Mouse (Mus musculus): Measurements from ENCODE around the gene Abhd12b. TPM values are rescaled to one million over a fixed set of nuclear protein-coding genes. Genes with fewer than 3 reads are reported as not detected.

The Abhd12b gene
- polyA plus RNA-seq (2014; fragmentation: Nextera tagmentation; extraction: Ambion mirVana) = 0.12 TPM in 1 of 2 replicates, not detected in the other

DNA sequence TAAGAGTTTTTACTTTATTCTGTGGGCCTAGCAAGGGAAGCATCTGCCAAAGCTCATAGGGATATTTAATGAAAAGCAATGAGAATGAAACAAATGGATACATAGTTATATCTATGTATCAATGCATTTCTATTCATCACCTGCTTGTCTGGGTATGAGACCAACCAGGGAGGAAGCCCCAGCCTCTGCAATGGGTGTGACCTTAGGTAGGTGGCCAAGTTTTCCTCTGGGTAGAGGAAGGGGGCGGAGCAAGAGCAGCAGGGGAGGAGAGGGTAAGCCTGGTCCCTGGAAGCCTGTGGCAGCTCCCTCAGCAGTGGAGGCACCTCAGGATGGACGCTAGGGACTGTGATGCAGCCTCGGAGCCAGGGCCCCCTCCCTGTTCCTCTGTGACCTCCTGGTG, at the start of gene Abhd12b:
Gene Abhd12b, plus strand, starts transcription at position 301 of the 400 bp plus-strand sequence.
- H3K4me2 ChIP-seq = no peak within 1 kb of the TSS
- H3K27me3 ChIP-seq (replicated peaks; ENCODE audit: control insufficient read depth, insufficient read depth, low read length) = no peaks in the 10 kb centered on the region
- DNase-seq (ENCODE audit: low spot score) (no peak), ATAC-seq (replicated peaks; ENCODE audit: low FRiP score) (no peak)
- no peaks in the 10 kb centered on the region for H3K36me3 ChIP-seq (ENCODE audit: control insufficient read depth, insufficient read depth, low read length)
- no peaks in the 10 kb centered on the region for H3K4me1 ChIP-seq (replicated peaks; ENCODE audit: control insufficient read depth, insufficient read depth, low read length)
- 40% methylated on average over 3 of the region's 3 CpGs for WGBS
- H3K4me3 ChIP-seq (ENCODE audit: low read depth, low read length) = no peak within 1 kb of the TSS
- H3K9me3 ChIP-seq (ENCODE audit: control insufficient read depth, low read length) = no peaks in the 10 kb centered on the region
- H3K27ac ChIP-seq (ENCODE audit: low read depth, low read length) = no peak within 1 kb of the TSS
- H3K9ac ChIP-seq (ENCODE audit: low read depth, low read length) = no peak within 1 kb of the TSS

DNA sequence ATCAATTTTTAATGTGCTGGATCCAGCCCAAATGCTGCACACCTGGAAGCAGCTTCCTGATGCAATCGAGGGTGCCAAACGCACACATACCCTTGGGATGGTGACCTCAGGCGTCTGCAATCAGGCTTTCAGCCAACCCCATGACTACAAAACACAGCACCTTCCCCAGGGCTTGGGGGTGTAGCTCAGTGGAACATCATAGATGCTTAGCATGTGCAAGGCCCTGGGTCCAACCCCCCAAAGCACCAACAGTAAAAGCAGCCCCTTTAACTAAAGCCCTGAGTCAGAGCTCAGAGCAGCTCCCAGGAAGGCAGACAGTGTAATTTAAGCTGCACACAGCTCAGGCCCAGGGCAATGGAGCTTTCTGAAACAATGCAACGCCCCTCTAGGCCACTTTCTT, 49.7 kb upstream of the Abhd12b start:
- no peaks in the 10 kb centered on the region for H3K9me3 ChIP-seq (ENCODE audit: control insufficient read depth, low read length)
- H3K4me1 ChIP-seq (replicated peaks; ENCODE audit: control insufficient read depth, insufficient read depth, low read length) = no peaks in the 10 kb centered on the region
- no peak for DNase-seq (ENCODE audit: low spot score)
- H3K27ac ChIP-seq (ENCODE audit: low read depth, low read length) = no peak overlapping the region
- no peaks in the 10 kb centered on the region for H3K27me3 ChIP-seq (replicated peaks; ENCODE audit: control insufficient read depth, insufficient read depth, low read length)
- no peak overlapping the region for H3K9ac ChIP-seq (ENCODE audit: low read depth, low read length)
- H3K4me2 ChIP-seq = no peak overlapping the region
- WGBS = 78% methylated on average over 4 of the region's 4 CpGs
- ATAC-seq (replicated peaks; ENCODE audit: low FRiP score) = no peak
- no peaks in the 10 kb centered on the region for H3K36me3 ChIP-seq (ENCODE audit: control insufficient read depth, insufficient read depth, low read length)
- H3K4me3 ChIP-seq (ENCODE audit: low read depth, low read length) = no peak overlapping the region

DNA sequence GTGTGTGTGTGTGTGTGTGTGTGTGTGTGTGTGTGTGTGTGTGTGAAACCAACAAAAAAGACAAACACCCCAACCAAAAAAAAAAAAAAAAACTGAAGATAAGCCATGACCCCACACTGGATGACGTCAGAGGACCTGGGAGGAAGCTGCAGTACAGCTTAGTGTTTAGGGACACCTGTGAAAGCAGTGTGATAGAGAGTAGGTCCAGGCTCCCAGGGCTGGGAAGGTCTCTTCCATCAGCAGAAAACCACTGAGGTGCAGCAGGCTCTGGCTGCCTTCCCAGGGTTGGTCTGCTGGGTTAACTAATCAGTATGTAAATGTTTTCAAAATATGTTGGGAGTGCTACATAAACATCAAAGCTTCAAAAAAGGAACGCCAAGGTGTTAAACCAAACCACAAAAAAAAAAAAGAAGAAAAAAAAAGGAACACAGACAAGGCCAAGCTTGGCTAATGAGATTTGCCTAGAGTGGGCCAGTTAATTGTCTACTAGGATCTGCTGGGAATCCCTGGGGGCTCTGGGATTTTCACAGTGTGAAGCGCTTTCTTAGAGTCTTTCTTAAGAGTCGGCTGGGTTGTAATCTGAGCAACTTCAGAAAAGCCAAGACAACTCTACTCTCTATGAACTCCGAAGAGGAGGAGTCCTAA, 49.0 kb upstream of the Abhd12b start:
- Histone ChIP-seq H3K9me3 (ENCODE audit: control insufficient read depth, low read length) (no peaks in the 10 kb centered on the region), H3K27me3 (replicated peaks; ENCODE audit: control insufficient read depth, insufficient read depth, low read length) (0 out of 2 replicates have a peak, but pooled peaks cover under 1% of the 10 kb centered on the region), H3K4me2 (no peak overlapping the region), H3K4me3 (ENCODE audit: low read depth, low read length) (no peak overlapping the region), H3K4me1 (replicated peaks; ENCODE audit: control insufficient read depth, insufficient read depth, low read length) (no peaks in the 10 kb centered on the region), H3K36me3 (ENCODE audit: control insufficient read depth, insufficient read depth, low read length) (no peaks in the 10 kb centered on the region), H3K9ac (ENCODE audit: low read depth, low read length) (no peak overlapping the region), H3K27ac (ENCODE audit: low read depth, low read length) (no peak overlapping the region)
- no peak for ATAC-seq (replicated peaks; ENCODE audit: low FRiP score)
- 50% methylated on average over 5 of the region's 5 CpGs for WGBS
- no peak for DNase-seq (ENCODE audit: low spot score)

DNA sequence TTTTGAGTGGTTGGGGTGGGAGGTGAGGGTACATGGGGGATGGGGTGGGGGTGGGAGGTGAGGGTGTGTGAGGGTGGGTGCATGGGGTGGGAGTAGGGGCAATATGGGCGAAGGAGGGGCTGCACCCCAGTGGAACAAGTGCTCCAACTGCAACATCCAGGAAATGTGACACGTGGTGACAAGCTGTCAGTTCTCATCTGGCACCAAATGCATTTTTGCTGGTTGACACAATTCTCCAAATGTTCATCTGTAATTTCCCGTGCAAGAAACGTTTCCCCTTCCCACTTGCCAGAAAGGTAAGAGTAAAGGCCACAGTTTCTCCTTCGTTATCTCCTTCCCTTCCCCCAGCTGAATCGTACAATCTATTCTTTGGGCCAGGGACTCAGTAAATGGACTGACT, 48.1 kb upstream of the Abhd12b start:
- WGBS = 61% methylated on average over 6 of the region's 6 CpGs
- no peak overlapping the region for H3K4me3 ChIP-seq (ENCODE audit: low read depth, low read length)
- 0 out of 2 replicates have a peak, but pooled peaks cover 4% of the 10 kb centered on the region for H3K27me3 ChIP-seq (replicated peaks; ENCODE audit: control insufficient read depth, insufficient read depth, low read length)
- H3K27ac ChIP-seq (ENCODE audit: low read depth, low read length) = no peak overlapping the region
- no peaks in the 10 kb centered on the region for H3K9me3 ChIP-seq (ENCODE audit: control insufficient read depth, low read length)
- no peaks in the 10 kb centered on the region for H3K36me3 ChIP-seq (ENCODE audit: control insufficient read depth, insufficient read depth, low read length)
- H3K9ac ChIP-seq (ENCODE audit: low read depth, low read length) = no peak overlapping the region
- DNase-seq (ENCODE audit: low spot score) (no peak), ATAC-seq (replicated peaks; ENCODE audit: low FRiP score) (no peak)
- H3K4me2 ChIP-seq = no peak overlapping the region
- peaks cover 6% of the 10 kb centered on the region for H3K4me1 ChIP-seq (replicated peaks; ENCODE audit: control insufficient read depth, insufficient read depth, low read length)

DNA sequence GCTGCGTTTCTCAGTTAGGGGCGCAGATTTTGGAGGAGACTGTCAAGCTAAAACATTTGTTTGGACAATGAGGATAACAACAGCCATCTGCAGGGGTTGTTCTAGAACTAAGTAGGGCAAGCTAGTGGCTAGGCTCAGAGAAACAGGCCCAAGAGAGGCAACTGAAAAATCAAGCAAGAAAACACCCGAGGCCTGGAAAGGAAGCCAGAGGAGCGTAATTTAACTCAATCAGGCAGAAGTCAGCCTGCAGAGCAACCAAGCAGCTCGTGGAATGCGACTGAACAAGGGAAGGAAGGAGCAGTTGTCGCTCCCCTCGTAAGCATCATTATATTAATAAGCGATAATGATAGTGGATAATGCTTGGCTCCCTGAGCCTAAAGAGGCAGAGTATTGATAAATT, 47.4 kb upstream of the Abhd12b start:
- H3K4me1 ChIP-seq (replicated peaks; ENCODE audit: control insufficient read depth, insufficient read depth, low read length) = peaks cover 6% of the 10 kb centered on the region
- no peak overlapping the region for H3K4me3 ChIP-seq (ENCODE audit: low read depth, low read length)
- H3K9ac ChIP-seq (ENCODE audit: low read depth, low read length) = no peak overlapping the region
- no peak overlapping the region for H3K27ac ChIP-seq (ENCODE audit: low read depth, low read length)
- no peaks in the 10 kb centered on the region for H3K36me3 ChIP-seq (ENCODE audit: control insufficient read depth, insufficient read depth, low read length)
- H3K9me3 ChIP-seq (ENCODE audit: control insufficient read depth, low read length) = no peaks in the 10 kb centered on the region
- DNase-seq (ENCODE audit: low spot score) (no peak), ATAC-seq (replicated peaks; ENCODE audit: low FRiP score) (no peak)
- WGBS = 76% methylated on average over 9 of the region's 9 CpGs
- H3K27me3 ChIP-seq (replicated peaks; ENCODE audit: control insufficient read depth, insufficient read depth, low read length) = 0 out of 2 replicates have a peak, but pooled peaks cover 4% of the 10 kb centered on the region
- no peak overlapping the region for H3K4me2 ChIP-seq

DNA sequence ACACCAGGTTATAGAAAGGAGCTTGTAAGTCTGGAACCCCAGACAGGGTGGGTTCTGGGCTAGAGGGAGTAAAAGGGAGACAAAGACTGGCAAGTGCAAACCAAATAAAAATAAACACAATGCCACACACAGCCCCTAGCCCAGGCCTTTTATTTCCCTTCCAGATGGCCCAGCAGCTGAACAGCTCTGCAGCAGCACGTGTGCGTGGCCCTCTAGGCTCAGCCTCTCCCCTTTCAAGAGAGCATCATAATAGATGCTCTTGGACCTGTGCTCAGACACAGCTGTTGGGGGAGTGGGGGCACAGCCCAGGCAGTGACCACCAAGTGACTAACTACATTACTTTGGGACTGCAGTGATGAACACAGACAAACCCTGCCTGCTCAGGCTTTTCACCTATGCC, 45.8 kb upstream of the Abhd12b start:
- 81% methylated on average over 2 of the region's 2 CpGs for WGBS
- Histone ChIP-seq H3K4me3 (ENCODE audit: low read depth, low read length) (no peak overlapping the region), H3K4me1 (replicated peaks; ENCODE audit: control insufficient read depth, insufficient read depth, low read length) (peaks cover 6% of the 10 kb centered on the region), H3K36me3 (ENCODE audit: control insufficient read depth, insufficient read depth, low read length) (no peaks in the 10 kb centered on the region), H3K27ac (ENCODE audit: low read depth, low read length) (no peak overlapping the region), H3K9ac (ENCODE audit: low read depth, low read length) (no peak overlapping the region), H3K9me3 (ENCODE audit: control insufficient read depth, low read length) (no peaks in the 10 kb centered on the region), H3K4me2 (no peak overlapping the region), H3K27me3 (replicated peaks; ENCODE audit: control insufficient read depth, insufficient read depth, low read length) (peaks cover 11% of the 10 kb centered on the region; the same call in 1 of the 2 replicates)
- DNase-seq (ENCODE audit: low spot score) = no peak
- ATAC-seq (replicated peaks; ENCODE audit: low FRiP score) = no peak

DNA sequence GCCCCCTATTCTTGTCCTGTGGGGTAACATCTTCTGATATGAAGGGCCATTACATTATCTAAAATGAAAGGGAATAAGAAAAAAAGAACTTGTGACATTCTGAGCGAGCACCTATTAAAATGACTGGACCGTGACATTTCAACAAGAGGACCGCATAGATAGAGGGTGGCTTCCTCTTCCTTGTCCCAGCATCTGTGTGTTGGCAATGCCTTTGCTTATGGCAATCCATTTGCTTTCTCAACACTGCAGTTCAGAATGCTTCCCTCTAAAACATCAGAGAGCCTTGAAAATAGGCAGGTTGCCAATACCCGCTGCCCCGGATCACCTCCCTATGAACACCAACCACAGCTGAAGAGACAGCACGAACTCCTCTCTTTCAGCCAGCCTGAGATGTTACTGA, 44.0 kb upstream of the Abhd12b start:
- H3K27me3 ChIP-seq (replicated peaks; ENCODE audit: control insufficient read depth, insufficient read depth, low read length) = peaks cover 11% of the 10 kb centered on the region; the same call in 1 of the 2 replicates
- no peaks in the 10 kb centered on the region for H3K9me3 ChIP-seq (ENCODE audit: control insufficient read depth, low read length)
- 68% methylated on average over 6 of the region's 6 CpGs for WGBS
- H3K9ac ChIP-seq (ENCODE audit: low read depth, low read length) = no peak overlapping the region
- H3K4me2 ChIP-seq = peak overlapping the region; percentile 93
- H3K27ac ChIP-seq (ENCODE audit: low read depth, low read length) = no peak overlapping the region
- peaks cover 6% of the 10 kb centered on the region for H3K4me1 ChIP-seq (replicated peaks; ENCODE audit: control insufficient read depth, insufficient read depth, low read length)
- DNase-seq (ENCODE audit: low spot score) (no peak), ATAC-seq (replicated peaks; ENCODE audit: low FRiP score) (no peak)
- H3K36me3 ChIP-seq (ENCODE audit: control insufficient read depth, insufficient read depth, low read length) = no peaks in the 10 kb centered on the region
- H3K4me3 ChIP-seq (ENCODE audit: low read depth, low read length) = peak overlapping the region; percentile 67; the same call in 1 of the 2 replicates

DNA sequence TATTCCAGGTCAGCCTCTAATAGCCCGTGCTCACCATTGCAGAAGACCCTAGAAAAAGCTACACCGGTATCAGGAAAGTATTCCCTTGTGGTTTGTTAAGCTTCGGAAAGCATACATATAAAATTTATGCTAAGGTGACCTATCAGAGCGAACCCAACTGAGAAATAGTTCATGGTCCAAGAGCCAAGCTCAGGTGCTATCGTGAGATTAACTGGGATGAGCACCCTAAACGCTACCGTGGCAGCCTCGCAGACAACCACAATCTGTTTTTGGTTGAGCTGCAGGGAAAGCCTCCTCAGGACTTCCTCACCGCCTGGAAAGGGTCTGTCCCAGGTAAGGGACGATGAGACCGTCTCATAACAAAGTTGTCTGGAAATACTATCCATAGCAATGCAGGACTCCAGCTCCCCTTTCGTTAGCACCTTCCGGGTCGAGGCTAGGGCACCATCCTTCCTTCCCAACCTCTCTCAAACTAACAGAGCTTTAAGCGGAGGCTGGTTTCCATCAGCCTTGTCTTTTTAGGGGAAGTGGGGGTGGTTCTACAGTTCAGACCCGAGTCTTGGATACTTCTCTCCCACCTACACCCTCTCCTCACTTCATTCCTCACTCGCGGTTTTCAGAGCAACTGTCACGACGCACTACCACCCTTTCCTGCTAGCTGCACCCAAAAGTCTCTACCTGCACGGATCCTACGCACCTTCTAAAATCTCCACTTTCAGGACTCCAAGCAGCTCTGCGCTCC, 43.4 kb upstream of the Abhd12b start:
- ATAC-seq (replicated peaks; ENCODE audit: low FRiP score) = no peak
- Histone ChIP-seq H3K36me3 (ENCODE audit: control insufficient read depth, insufficient read depth, low read length) (no peaks in the 10 kb centered on the region), H3K27me3 (replicated peaks; ENCODE audit: control insufficient read depth, insufficient read depth, low read length) (peaks cover 11% of the 10 kb centered on the region; the same call in 1 of the 2 replicates), H3K9ac (ENCODE audit: low read depth, low read length) (peak overlapping the region; percentile 71), H3K27ac (ENCODE audit: low read depth, low read length) (no peak overlapping the region), H3K4me1 (replicated peaks; ENCODE audit: control insufficient read depth, insufficient read depth, low read length) (peaks cover 6% of the 10 kb centered on the region), H3K4me2 (peak overlapping the region; percentile 93), H3K4me3 (ENCODE audit: low read depth, low read length) (peak overlapping the region; percentile 67), H3K9me3 (ENCODE audit: control insufficient read depth, low read length) (no peaks in the 10 kb centered on the region)
- WGBS = 11% methylated on average over 23 of the region's 23 CpGs
- no peak for DNase-seq (ENCODE audit: low spot score)

DNA sequence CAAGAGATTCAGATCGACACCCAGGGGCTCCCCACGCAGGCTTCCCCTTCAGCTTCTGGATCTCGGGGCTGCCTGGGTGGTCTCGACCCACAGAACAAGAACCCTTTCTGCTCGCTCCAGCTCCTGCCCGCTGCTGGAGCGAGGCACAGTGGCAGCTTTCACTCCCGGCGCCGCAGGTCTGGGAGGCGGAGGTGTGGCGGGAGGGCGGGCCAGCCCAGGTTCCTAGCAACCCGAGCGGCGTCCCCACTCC, 42.9 kb upstream of the Abhd12b start:
- under 1% methylated on average over 16 of the region's 16 CpGs for WGBS
- Histone ChIP-seq H3K36me3 (ENCODE audit: control insufficient read depth, insufficient read depth, low read length) (no peaks in the 10 kb centered on the region), H3K4me1 (replicated peaks; ENCODE audit: control insufficient read depth, insufficient read depth, low read length) (peaks cover 6% of the 10 kb centered on the region), H3K4me2 (peak overlapping the region; percentile 93), H3K27me3 (replicated peaks; ENCODE audit: control insufficient read depth, insufficient read depth, low read length) (peaks cover 11% of the 10 kb centered on the region; the same call in 1 of the 2 replicates), H3K9me3 (ENCODE audit: control insufficient read depth, low read length) (no peaks in the 10 kb centered on the region), H3K4me3 (ENCODE audit: low read depth, low read length) (peak overlapping the region; percentile 67), H3K27ac (ENCODE audit: low read depth, low read length) (peak overlapping the region; percentile 28; the same call in 1 of the 2 replicates), H3K9ac (ENCODE audit: low read depth, low read length) (peak overlapping the region; percentile 71)
- DNase-seq (ENCODE audit: low spot score) (no peak), ATAC-seq (replicated peaks; ENCODE audit: low FRiP score) (peak; percentile 42)
